Comparison of ENCODE assay signal across 25 mouse cellular contexts in the genomic region with DNA sequence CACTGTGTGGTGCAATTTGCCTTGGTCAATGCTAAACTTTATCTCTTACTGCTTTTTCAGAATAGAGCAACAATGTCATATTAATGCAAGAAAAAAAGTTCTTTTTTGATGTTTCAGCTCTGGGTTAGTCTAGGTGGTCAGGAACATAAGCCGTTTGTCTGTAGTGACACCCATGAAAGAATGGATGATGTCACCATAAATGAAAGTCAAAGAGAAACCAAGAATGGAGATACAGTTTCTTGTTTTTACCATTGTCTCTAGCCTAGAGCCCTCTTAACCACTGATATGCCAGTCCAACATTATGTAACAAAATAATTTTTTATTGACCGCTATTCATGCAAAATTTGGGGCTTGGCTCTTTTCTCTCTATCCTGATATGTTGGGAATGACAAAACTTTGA.
"Had no signal": no experiment of that assay in that cellular context is flagged by ENCODE, and none has a peak within 500 bp of the region (broad histone marks: within the 10 kb centered on the region; RNA-seq: fewer than 3 reads in every experiment).

No protein-coding gene starts in this region.

- H3K4me2 ChIP-seq: embryonic facial prominence, embryonic 12.5 days; embryonic facial prominence, embryonic 13.5 days; embryonic facial prominence, embryonic 15.5 days; forebrain, embryonic 12.5 days; forebrain, embryonic 13.5 days; forebrain, embryonic 15.5 days had no signal

- H3K4me1 ChIP-seq: embryonic facial prominence, embryonic 10.5 days; embryonic facial prominence, embryonic 12.5 days; embryonic facial prominence, embryonic 13.5 days; embryonic facial prominence, embryonic 15.5 days; forebrain, embryonic 15.5 days had no signal

- H3K9me3 ChIP-seq: embryonic facial prominence, embryonic 10.5 days; embryonic facial prominence, embryonic 12.5 days; embryonic facial prominence, embryonic 13.5 days; embryonic facial prominence, embryonic 15.5 days; forebrain, embryonic 10.5 days; forebrain, embryonic 12.5 days; forebrain, embryonic 13.5 days; forebrain, embryonic 15.5 days had no signal

- H3K27me3 ChIP-seq: embryonic facial prominence, embryonic 12.5 days; embryonic facial prominence, embryonic 13.5 days; embryonic facial prominence, embryonic 15.5 days; forebrain, embryonic 12.5 days; forebrain, embryonic 13.5 days; forebrain, embryonic 15.5 days had no signal

- H3K4me3 ChIP-seq: embryonic facial prominence, embryonic 10.5 days; embryonic facial prominence, embryonic 12.5 days; embryonic facial prominence, embryonic 13.5 days; embryonic facial prominence, embryonic 15.5 days; erythroblast, embryonic 14.5 days; forebrain, embryonic 10.5 days; forebrain, embryonic 12.5 days; forebrain, embryonic 13.5 days; forebrain, embryonic 15.5 days; gastrocnemius, adult 2 months; heart, adult 2 months had no signal

- H3K36me3 ChIP-seq: embryonic facial prominence, embryonic 10.5 days; embryonic facial prominence, embryonic 12.5 days; embryonic facial prominence, embryonic 13.5 days; embryonic facial prominence, embryonic 15.5 days; forebrain, embryonic 10.5 days; forebrain, embryonic 12.5 days; forebrain, embryonic 15.5 days had no signal

- H3K9ac ChIP-seq: embryonic facial prominence, embryonic 12.5 days; embryonic facial prominence, embryonic 13.5 days; embryonic facial prominence, embryonic 15.5 days; forebrain, embryonic 12.5 days; forebrain, embryonic 13.5 days; forebrain, embryonic 15.5 days; forebrain, postnatal 0 days had no signal

- DNase-seq: cerebellum, adult 9-10 months; cerebellum, adult 9-11 months; cerebellum, postnatal 10 days; cerebellum, postnatal 14 days; cerebellum, postnatal 25 days; cerebellum, postnatal 36 days; embryo, embryonic 11 days; forebrain, postnatal 0 days; gastrocnemius, adult 2 months; gastrocnemius, postnatal 10 days; gastrocnemius, postnatal 14 days; gastrocnemius, postnatal 25 days; gastrocnemius, postnatal 36 days; heart, adult 11 months; heart, adult 18-20 months; heart, adult 2 months had no signal

- H3K27ac ChIP-seq: embryonic facial prominence, embryonic 10.5 days; embryonic facial prominence, embryonic 12.5 days; embryonic facial prominence, embryonic 13.5 days; embryonic facial prominence, embryonic 15.5 days; forebrain, embryonic 10.5 days; forebrain, embryonic 12.5 days; forebrain, embryonic 13.5 days; forebrain, embryonic 15.5 days; gastrocnemius, adult 2 months; heart, adult 2 months had no signal
